12 mouse cellular contexts compared by ENCODE assay signal in the genomic region with DNA sequence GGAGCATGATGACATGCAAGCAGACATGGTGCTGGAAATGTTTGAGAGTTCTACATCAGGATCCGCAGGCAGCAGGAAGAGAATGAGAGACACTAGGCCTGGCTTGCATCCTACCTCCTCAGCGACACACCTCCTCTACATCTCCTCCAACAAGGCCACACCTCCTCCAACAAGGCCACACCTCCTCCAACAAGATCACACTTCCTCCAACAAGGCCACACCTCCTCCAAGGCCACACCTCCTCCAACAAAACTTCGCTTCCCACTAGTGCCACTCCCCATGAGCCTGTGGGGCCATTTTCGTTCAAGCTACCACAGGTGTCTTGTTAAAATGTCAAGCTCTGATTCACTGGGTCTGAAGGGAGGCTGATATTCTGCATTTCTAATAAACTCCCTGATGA.
"Had no signal": no experiment of that assay in that cellular context is flagged by ENCODE, and none has a peak within 500 bp of the region (broad histone marks: within the 10 kb centered on the region; RNA-seq: fewer than 3 reads in every experiment).

No protein-coding gene starts in this region.

- H3K4me3 ChIP-seq: midbrain, embryonic 10.5 days had no signal

- ATAC-seq: intestine, embryonic 16.5 days had no signal

- H3K9ac ChIP-seq: liver, embryonic 14.5 days had no signal

- DNase-seq: kidney, adult 2 months; kidney, postnatal 10 days; kidney, postnatal 4 days; left cerebral cortex, postnatal 4 days; lung, adult 18-20 months; midbrain, embryonic 14.5 days; right cerebral cortex, adult 18-20 months; thymus, adult 18-20 months; thymus, postnatal 14 days had no signal

- H3K36me3 ChIP-seq: midbrain, embryonic 10.5 days had no signal

- H3K27ac ChIP-seq: liver, embryonic 14.5 days; midbrain, embryonic 10.5 days had no signal

- H3K4me1 ChIP-seq: midbrain, embryonic 10.5 days had no signal

- H3K9me3 ChIP-seq: midbrain, embryonic 10.5 days had no signal
